Mouse (Mus musculus): ENCODE measurements around the gene Plin2. TPM values are rescaled to one million over a fixed set of nuclear protein-coding genes. Genes with fewer than 3 reads are reported as not detected.
"Not testable (repeated sequence)": the region's sequence is repeated elsewhere in the genome, so short reads cannot be mapped to it uniquely, and the experiment has no call there.

The Plin2 gene
- polyA plus RNA-seq, 1 experiment from 2014 or later, result 80.7 TPM

DNA sequence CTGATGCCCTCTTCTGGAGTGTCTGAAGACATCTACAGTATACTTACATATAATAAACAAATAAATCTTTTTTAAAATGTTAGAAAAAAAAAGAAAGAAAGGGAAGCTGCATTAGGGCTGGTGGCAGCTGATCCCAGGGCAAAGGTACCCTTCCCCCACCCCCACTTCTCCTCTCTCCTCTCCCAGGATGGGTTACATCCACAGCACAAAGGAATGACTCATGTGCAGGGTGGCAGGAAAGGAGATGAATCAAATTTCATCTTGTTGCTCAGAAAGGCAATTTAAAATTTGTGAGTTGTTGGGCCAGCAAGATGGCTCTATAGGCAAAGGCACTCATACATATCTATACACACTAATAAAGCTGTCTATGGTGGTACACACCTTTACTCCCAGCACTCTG, 6.9 kb upstream of the Plin2 start:
- H3K36me3 ChIP-seq (ENCODE audit: control insufficient read depth, insufficient read depth, low read length), result no peaks in the 10 kb centered on the region
- no peak overlapping the region for H3K27ac ChIP-seq (ENCODE audit: low read depth, low read length)
- no peaks in the 10 kb centered on the region for H3K27me3 ChIP-seq (ENCODE audit: control insufficient read depth, insufficient read depth, low read length)
- H3K4me1 ChIP-seq (replicated peaks; ENCODE audit: control insufficient read depth, insufficient read depth, low read length), result no peaks in the 10 kb centered on the region
- H3K9ac ChIP-seq (ENCODE audit: low read depth, low read length), result no peak overlapping the region
- H3K9me3 ChIP-seq (ENCODE audit: control insufficient read depth, low read length), result no peaks in the 10 kb centered on the region
- no peak overlapping the region for H3K4me2 ChIP-seq (replicated peaks; ENCODE audit: low read depth, low read length)
- DNase-seq (ENCODE audit: low spot score), result no peak
- H3K4me3 ChIP-seq (ENCODE audit: low read depth, low read length), result no peak overlapping the region
- no peak for ATAC-seq (ENCODE audit: low FRiP score)

DNA sequence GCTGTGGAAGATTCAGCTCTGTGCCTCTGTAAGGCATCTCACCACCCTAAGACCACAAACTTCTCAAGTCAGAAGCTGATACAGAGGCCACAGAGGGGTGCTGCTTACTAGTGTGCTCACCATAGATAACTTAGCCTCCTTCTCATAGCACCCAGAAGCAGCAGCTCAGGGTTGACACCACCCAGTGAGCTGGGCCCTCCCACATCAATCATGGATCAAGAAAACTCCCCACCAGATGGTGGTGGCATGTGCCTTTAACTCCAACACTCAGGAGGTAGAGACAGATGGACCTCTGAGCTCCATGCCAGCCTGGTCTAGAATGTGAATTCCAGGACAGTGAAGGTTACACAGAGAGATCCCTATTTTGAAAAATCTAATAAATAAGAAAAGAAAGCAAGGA, 4.9 kb upstream of the Plin2 start:
- not testable (repeated sequence) for H3K4me2 ChIP-seq (replicated peaks; ENCODE audit: low read depth, low read length); H3K9ac ChIP-seq (ENCODE audit: low read depth, low read length); H3K27me3 ChIP-seq (ENCODE audit: control insufficient read depth, insufficient read depth, low read length); H3K4me1 ChIP-seq (replicated peaks; ENCODE audit: control insufficient read depth, insufficient read depth, low read length); H3K27ac ChIP-seq (ENCODE audit: low read depth, low read length); ATAC-seq (ENCODE audit: low FRiP score); DNase-seq (ENCODE audit: low spot score); H3K4me3 ChIP-seq (ENCODE audit: low read depth, low read length); H3K9me3 ChIP-seq (ENCODE audit: control insufficient read depth, low read length); H3K36me3 ChIP-seq (ENCODE audit: control insufficient read depth, insufficient read depth, low read length)

DNA sequence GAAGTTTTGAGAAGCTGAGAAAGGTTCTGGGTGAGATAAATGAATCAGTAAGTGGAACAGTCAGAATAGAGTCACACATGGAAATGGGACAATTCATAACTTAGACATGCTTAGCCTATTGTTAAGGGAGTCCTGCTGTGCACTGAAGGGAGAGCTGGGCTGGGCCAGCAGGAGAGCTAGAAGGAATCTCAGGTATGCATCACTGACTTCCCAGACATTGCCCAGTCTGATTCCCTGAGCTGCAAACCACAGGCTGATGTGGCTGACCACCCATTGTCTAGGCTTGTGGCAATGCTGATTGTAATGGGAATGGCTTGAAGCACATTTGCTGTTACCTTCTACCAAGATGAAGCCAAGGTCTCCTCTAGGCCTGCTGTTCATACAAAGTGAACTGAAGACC, 4.3 kb upstream of the Plin2 start:
- H3K36me3 ChIP-seq (ENCODE audit: control insufficient read depth, insufficient read depth, low read length); H3K9me3 ChIP-seq (ENCODE audit: control insufficient read depth, low read length); H3K4me3 ChIP-seq (ENCODE audit: low read depth, low read length); H3K4me2 ChIP-seq (replicated peaks; ENCODE audit: low read depth, low read length); H3K27ac ChIP-seq (ENCODE audit: low read depth, low read length); H3K4me1 ChIP-seq (replicated peaks; ENCODE audit: control insufficient read depth, insufficient read depth, low read length); DNase-seq (ENCODE audit: low spot score); H3K9ac ChIP-seq (ENCODE audit: low read depth, low read length); H3K27me3 ChIP-seq (ENCODE audit: control insufficient read depth, insufficient read depth, low read length); ATAC-seq (ENCODE audit: low FRiP score): not testable (repeated sequence)

DNA sequence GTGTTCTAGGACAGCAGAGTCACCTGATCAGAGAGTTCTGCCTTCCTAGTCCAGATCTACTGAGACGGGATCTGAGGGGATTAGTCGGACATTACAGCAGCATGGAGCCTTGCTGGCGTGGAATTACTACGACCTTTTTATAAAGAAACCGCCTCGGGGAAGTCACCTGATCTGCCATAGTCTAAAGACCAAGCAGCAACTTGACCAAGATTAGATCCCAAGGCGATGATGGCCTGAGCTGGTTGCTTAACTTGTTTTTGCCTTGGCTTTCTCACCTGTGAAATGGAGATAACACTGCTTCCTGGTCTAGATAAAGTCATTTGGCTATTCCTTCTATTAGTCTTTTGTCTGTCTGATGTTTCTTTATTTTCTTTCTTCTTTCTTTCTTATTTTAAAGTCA, 2.6 kb upstream of the Plin2 start:
- Histone ChIP-seq H3K4me1 (replicated peaks; ENCODE audit: control insufficient read depth, insufficient read depth, low read length) (no peaks in the 10 kb centered on the region), H3K36me3 (ENCODE audit: control insufficient read depth, insufficient read depth, low read length) (no peaks in the 10 kb centered on the region), H3K4me3 (ENCODE audit: low read depth, low read length) (no peak overlapping the region), H3K27me3 (ENCODE audit: control insufficient read depth, insufficient read depth, low read length) (no peaks in the 10 kb centered on the region), H3K9ac (ENCODE audit: low read depth, low read length) (no peak overlapping the region), H3K27ac (ENCODE audit: low read depth, low read length) (no peak overlapping the region), H3K4me2 (replicated peaks; ENCODE audit: low read depth, low read length) (no peak overlapping the region), H3K9me3 (ENCODE audit: control insufficient read depth, low read length) (no peaks in the 10 kb centered on the region)
- WGBS, result 78% methylated on average over 7 of the region's 7 CpGs
- DNase-seq (ENCODE audit: low spot score) (no peak), ATAC-seq (ENCODE audit: low FRiP score) (no peak)

DNA sequence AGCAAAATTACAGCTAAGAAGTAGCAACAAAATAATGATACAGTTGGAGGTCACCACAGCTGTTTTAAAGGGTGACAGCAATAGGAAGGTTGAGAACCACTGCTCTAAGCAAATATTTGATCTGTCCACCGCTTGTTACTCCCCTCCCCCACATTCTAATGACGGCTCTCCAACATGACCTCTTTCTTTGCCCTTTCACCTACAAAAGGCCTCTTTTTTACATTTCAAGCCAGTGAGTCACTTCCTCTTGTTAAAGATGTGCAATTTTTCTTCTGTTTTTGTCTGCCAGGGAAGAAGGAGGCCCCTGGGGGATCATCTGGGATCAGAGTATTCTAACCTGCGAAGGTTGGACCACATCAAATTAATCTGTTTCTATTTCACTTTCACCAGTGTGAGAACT, 1.9 kb upstream of the Plin2 start:
- Histone ChIP-seq H3K4me2 (replicated peaks; ENCODE audit: low read depth, low read length) (no peak overlapping the region), H3K27ac (ENCODE audit: low read depth, low read length) (no peak overlapping the region), H3K9ac (ENCODE audit: low read depth, low read length) (no peak overlapping the region), H3K27me3 (ENCODE audit: control insufficient read depth, insufficient read depth, low read length) (no peaks in the 10 kb centered on the region), H3K4me1 (replicated peaks; ENCODE audit: control insufficient read depth, insufficient read depth, low read length) (no peaks in the 10 kb centered on the region), H3K9me3 (ENCODE audit: control insufficient read depth, low read length) (no peaks in the 10 kb centered on the region), H3K4me3 (ENCODE audit: low read depth, low read length) (no peak overlapping the region), H3K36me3 (ENCODE audit: control insufficient read depth, insufficient read depth, low read length) (no peaks in the 10 kb centered on the region)
- WGBS, result 42% methylated on average over 3 of the region's 3 CpGs
- DNase-seq (ENCODE audit: low spot score) (no peak), ATAC-seq (ENCODE audit: low FRiP score) (no peak)

DNA sequence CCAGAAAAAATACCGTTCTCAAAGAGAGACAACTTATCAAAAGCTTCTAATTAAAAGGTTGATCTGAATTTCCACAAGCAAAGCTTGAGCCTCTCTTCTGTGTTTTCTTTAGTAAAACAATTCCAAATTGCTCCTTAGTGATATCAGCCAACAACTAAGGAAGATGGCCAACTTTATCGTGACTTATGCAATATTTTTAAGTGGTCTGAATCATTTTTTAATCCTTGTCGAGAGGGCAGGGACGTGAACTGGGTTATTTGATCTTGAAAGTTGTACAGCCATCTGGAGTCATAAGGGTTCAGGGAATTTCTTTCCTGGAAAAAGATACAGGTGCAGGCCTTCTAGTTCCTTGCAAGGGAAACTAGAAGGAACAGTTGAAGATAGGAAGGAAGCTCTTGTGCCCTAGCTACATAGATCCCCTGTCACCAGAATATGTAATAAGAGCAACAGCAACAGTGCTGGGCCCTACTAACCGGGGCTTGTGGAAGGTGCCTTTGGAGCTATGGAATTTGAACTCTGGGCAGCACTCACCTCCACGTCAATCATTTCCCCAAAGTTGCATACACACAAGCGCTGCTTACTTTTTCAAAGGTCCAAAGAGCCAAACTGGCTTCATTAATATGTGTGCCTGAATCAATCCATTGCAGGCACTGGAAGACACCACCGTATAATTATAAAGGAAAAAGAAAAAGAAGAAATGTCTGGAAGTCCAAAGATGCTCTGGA, 884 bp upstream of the Plin2 start:
- Histone ChIP-seq H3K4me3 (ENCODE audit: low read depth, low read length) (no peak overlapping the region), H3K4me2 (replicated peaks; ENCODE audit: low read depth, low read length) (no peak overlapping the region), H3K27ac (ENCODE audit: low read depth, low read length) (no peak overlapping the region), H3K9me3 (ENCODE audit: control insufficient read depth, low read length) (no peaks in the 10 kb centered on the region), H3K4me1 (replicated peaks; ENCODE audit: control insufficient read depth, insufficient read depth, low read length) (no peaks in the 10 kb centered on the region), H3K27me3 (ENCODE audit: control insufficient read depth, insufficient read depth, low read length) (no peaks in the 10 kb centered on the region), H3K9ac (ENCODE audit: low read depth, low read length) (no peak overlapping the region), H3K36me3 (ENCODE audit: control insufficient read depth, insufficient read depth, low read length) (no peaks in the 10 kb centered on the region)
- DNase-seq (ENCODE audit: low spot score), result no peak
- 80% methylated on average over 8 of the region's 8 CpGs for WGBS
- ATAC-seq (ENCODE audit: low FRiP score), result no peak

DNA sequence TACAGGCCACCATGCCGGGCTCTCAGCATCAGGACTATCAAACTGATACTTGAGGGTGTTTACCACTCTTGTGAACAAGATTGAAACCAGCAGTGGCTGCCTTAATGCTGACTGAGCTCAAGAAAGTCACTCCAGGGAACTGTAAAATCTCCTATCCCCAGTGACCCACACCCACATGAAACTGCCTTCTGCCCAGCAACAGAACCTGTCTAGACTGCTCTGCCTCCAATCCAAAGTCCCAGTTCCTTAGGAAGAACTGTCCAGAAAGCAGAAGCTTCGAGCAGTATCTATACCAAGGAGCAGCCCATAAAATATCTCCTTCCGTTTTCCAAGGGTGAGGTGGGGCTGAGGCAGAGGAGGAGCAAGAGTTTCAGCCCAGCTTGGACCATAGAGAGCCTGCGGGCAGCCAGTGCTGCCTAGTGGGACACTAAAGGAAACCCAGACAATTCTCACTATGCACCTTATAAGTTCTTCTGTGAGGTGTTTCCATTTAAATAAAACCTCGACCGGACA, 563 bp downstream of the Plin2 start:
- H3K9me3 ChIP-seq (ENCODE audit: control insufficient read depth, low read length); H3K36me3 ChIP-seq (ENCODE audit: control insufficient read depth, insufficient read depth, low read length); H3K4me1 ChIP-seq (replicated peaks; ENCODE audit: control insufficient read depth, insufficient read depth, low read length); H3K27me3 ChIP-seq (ENCODE audit: control insufficient read depth, insufficient read depth, low read length): not testable (repeated sequence)
- Histone ChIP-seq H3K9ac (ENCODE audit: low read depth, low read length) (peak overlapping the region; percentile 88), H3K4me2 (replicated peaks; ENCODE audit: low read depth, low read length) (peak overlapping the region; percentile 62), H3K27ac (ENCODE audit: low read depth, low read length) (0 out of 2 replicates have a peak overlapping the region, but pooled peaks have one; percentile 4), H3K4me3 (ENCODE audit: low read depth, low read length) (peak overlapping the region; percentile 59)
- DNase-seq (ENCODE audit: low spot score), result peak; percentile 32
- 27% methylated on average over 5 of the region's 6 CpGs for WGBS
- peak; percentile 68 for ATAC-seq (ENCODE audit: low FRiP score)

DNA sequence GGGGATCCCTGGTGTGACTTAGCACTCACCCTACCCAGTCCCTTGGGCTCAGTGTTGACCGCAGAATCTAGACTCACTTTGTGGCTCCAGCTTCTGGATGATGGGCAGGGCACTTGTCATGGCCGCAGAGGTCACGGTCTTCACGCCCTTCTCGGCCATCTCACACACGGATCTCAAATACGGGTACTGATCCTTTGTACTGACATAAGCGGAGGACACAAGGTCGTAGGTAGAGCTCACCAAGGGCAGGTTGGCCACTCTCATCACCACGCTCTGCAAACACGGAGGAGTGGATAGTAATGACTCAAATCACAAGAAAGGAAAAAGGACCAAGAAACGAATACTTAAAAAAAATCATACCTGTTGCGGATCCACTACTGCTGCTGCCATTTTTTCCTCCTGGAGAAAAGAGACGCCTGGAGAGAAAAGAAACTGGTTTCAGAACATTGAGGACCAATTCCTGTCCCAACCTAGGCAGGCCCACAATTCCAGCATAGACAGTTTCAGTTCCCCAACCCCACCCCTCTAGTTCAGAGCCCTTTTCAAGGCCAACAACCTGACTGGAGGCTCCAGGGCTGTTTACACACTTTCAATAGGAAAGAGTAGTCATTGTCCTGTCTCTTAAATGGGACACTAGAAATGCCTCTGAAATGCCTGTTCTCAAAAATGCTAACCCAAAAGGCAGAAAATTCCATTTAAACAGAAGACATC, 1.4 kb downstream of the Plin2 start:
- 94% methylated on average over 14 of the region's 14 CpGs for WGBS
- Histone ChIP-seq H3K4me3 (ENCODE audit: low read depth, low read length) (peak overlapping the region; percentile 59; the same call in 1 of the 2 replicates), H3K36me3 (ENCODE audit: control insufficient read depth, insufficient read depth, low read length) (0 out of 2 replicates have a peak, but pooled peaks cover 5% of the 10 kb centered on the region)

DNA sequence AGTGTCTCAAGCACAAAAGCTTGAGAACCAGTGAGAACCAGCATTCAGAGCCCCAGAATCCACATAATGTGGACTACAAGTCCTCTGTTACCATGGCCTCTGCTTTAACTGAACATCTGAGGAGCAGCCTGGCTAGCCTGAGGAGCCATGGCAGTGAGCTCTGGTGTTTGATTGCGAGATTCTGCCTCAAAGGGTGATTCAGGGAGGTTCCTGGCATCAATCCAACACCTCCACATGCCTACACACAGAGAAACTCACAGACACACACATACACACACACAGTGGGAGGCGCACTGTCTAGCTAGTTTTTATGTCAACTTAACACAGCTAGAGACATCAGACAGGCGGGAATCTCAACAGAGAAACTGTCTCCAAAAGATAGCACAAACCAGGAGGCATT, 4.3 kb downstream of the Plin2 start:
- H3K4me1 ChIP-seq (replicated peaks; ENCODE audit: control insufficient read depth, insufficient read depth, low read length), result no peaks in the 10 kb centered on the region
- ATAC-seq (ENCODE audit: low FRiP score) (no peak), DNase-seq (ENCODE audit: low spot score) (no peak)
- H3K27ac ChIP-seq (ENCODE audit: low read depth, low read length), result no peak overlapping the region
- H3K9me3 ChIP-seq (ENCODE audit: control insufficient read depth, low read length), result no peaks in the 10 kb centered on the region
- no peak overlapping the region for H3K4me2 ChIP-seq (replicated peaks; ENCODE audit: low read depth, low read length)
- H3K36me3 ChIP-seq (ENCODE audit: control insufficient read depth, insufficient read depth, low read length), result 0 out of 2 replicates have a peak, but pooled peaks cover 5% of the 10 kb centered on the region
- WGBS, result 78% methylated on average over 3 of the region's 3 CpGs
- H3K9ac ChIP-seq (ENCODE audit: low read depth, low read length), result no peak overlapping the region
- H3K4me3 ChIP-seq (ENCODE audit: low read depth, low read length), result no peak overlapping the region
- H3K27me3 ChIP-seq (ENCODE audit: control insufficient read depth, insufficient read depth, low read length), result no peaks in the 10 kb centered on the region

More for the DNA sequence above, 1.4 kb downstream of the Plin2 start:
- Histone ChIP-seq H3K4me2 (replicated peaks; ENCODE audit: low read depth, low read length) (peak overlapping the region; percentile 62; the same call in 1 of the 2 replicates), H3K27me3 (ENCODE audit: control insufficient read depth, insufficient read depth, low read length) (no peaks in the 10 kb centered on the region), H3K4me1 (replicated peaks; ENCODE audit: control insufficient read depth, insufficient read depth, low read length) (no peaks in the 10 kb centered on the region), H3K9me3 (ENCODE audit: control insufficient read depth, low read length) (no peaks in the 10 kb centered on the region), H3K9ac (ENCODE audit: low read depth, low read length) (no peak overlapping the region), H3K27ac (ENCODE audit: low read depth, low read length) (no peak overlapping the region)
- DNase-seq (ENCODE audit: low spot score), result no peak
- no peak for ATAC-seq (ENCODE audit: low FRiP score)
